Mouse (Mus musculus) heart, postnatal 25 days (tissue): ENCODE measurements around the gene Gm10306. TPM values are rescaled to one million over a fixed set of nuclear protein-coding genes. Genes with fewer than 3 reads are reported as not detected.

Source experiments
- DNase-seq: peaks from one replicate; pipeline ENCODE4 v3.0.0; 2022; ENCODE audit warnings: low spot score
- intact Hi-C: fragments of 180-260 bp; cut with DNase I; formaldehyde crosslinking; loops from one replicate; pipeline ENCODE4 v1.15.1; 2025
- total RNA-seq, 2 experiments: library from RNA; stranded (reverse); gene quantifications; 2 replicates each; pipeline ENCODE4 v1.2.3; 2021

Gm10306 gene
- not detected for total RNA-seq

GRCm38 (mm10) chr4:94556265-94557054 lies at the start of gene Gm10306, which contains the start of gene Caap1:
Gene Gm10306, plus strand, starts transcription at chr4:94556546.
Gene Caap1, minus strand, starts transcription at chr4:94556796.
- intact Hi-C loops = no loop called here
- peak; percentile 80 for DNase-seq

GRCm38 (mm10) chr4:94515366-94515765 lies 41.0 kb upstream of the Gm10306 start:
- intact Hi-C loops = loop anchor here (5.0 kb wide), 1 partner anchor 393 kb away; no protein-coding TSS in a partner anchor
- no peak for DNase-seq

- DNase-seq = no peak
- intact Hi-C loops = loop anchor here (5.0 kb wide), 1 partner anchor 395 kb away; no protein-coding TSS in a partner anchor
Observed at GRCm38 (mm10) chr4:94517631-94518030, 38.7 kb upstream of the Gm10306 start.

GRCm38 (mm10) chr4:94523321-94523720 lies 33.0 kb upstream of the Gm10306 start:
- no peak for DNase-seq
- intact Hi-C loops = no loop called here

GRCm38 (mm10) chr4:94529448-94529847 lies 26.9 kb upstream of the Gm10306 start:
- intact Hi-C loops = no loop called here
- no peak for DNase-seq

GRCm38 (mm10) chr4:94533205-94533604 lies 23.1 kb upstream of the Gm10306 start:
- intact Hi-C loops = no loop called here
- no peak for DNase-seq

- intact Hi-C loops = no loop called here
- no peak for DNase-seq
Observed at GRCm38 (mm10) chr4:94543041-94543440, 13.3 kb upstream of the Gm10306 start.

GRCm38 (mm10) chr4:94544321-94544720 lies 12.0 kb upstream of the Gm10306 start:
- no peak for DNase-seq
- intact Hi-C loops = no loop called here

- DNase-seq = no peak
- intact Hi-C loops = no loop called here
Observed at GRCm38 (mm10) chr4:94554955-94555494, 1.3 kb upstream of the Gm10306 start.

GRCm38 (mm10) chr4:94557145-94557544 lies 799 bp downstream of the Gm10306 start:
- DNase-seq = no peak

GRCm38 (mm10) chr4:94559266-94559665 lies 2.9 kb downstream of the Gm10306 start:
- intact Hi-C loops = no loop called here
- no peak for DNase-seq

More at GRCm38 (mm10) chr4:94557145-94557544, 799 bp downstream of the Gm10306 start:
- intact Hi-C loops = no loop called here

- intact Hi-C loops = no loop called here
- DNase-seq = no peak
Observed at GRCm38 (mm10) chr4:94560316-94560715, 4.0 kb downstream of the Gm10306 start.

GRCm38 (mm10) chr4:94561954-94562648 lies 5.8 kb downstream of the Gm10306 start:
- intact Hi-C loops = no loop called here
- DNase-seq = no peak

GRCm38 (mm10) chr4:94564297-94564696 lies 8.0 kb downstream of the Gm10306 start:
- intact Hi-C loops = no loop called here
- DNase-seq = no peak

- no peak for DNase-seq
- intact Hi-C loops = no loop called here
Observed at GRCm38 (mm10) chr4:94572677-94573076, 16.3 kb downstream of the Gm10306 start.

- intact Hi-C loops = no loop called here
- no peak for DNase-seq
Observed at GRCm38 (mm10) chr4:94591765-94592381, 35.5 kb downstream of the Gm10306 start.

- intact Hi-C loops = no loop called here
- no peak for DNase-seq
Observed at GRCm38 (mm10) chr4:94592709-94593108, 36.4 kb downstream of the Gm10306 start.

- DNase-seq = no peak
- intact Hi-C loops = no loop called here
Observed at GRCm38 (mm10) chr4:94601395-94601794, 45.0 kb downstream of the Gm10306 start.

- intact Hi-C loops = no loop called here
- no peak for DNase-seq
Observed at GRCm38 (mm10) chr4:94602496-94603030, 46.2 kb downstream of the Gm10306 start.

- intact Hi-C loops = no loop called here
- peak; percentile 80 for DNase-seq
Observed at GRCm38 (mm10) chr4:94603031-94603629, 46.8 kb downstream of the Gm10306 start, which contains the start of gene Plaa. Gene Plaa, minus strand, starts transcription at chr4:94603244.
